In the genomic region with DNA sequence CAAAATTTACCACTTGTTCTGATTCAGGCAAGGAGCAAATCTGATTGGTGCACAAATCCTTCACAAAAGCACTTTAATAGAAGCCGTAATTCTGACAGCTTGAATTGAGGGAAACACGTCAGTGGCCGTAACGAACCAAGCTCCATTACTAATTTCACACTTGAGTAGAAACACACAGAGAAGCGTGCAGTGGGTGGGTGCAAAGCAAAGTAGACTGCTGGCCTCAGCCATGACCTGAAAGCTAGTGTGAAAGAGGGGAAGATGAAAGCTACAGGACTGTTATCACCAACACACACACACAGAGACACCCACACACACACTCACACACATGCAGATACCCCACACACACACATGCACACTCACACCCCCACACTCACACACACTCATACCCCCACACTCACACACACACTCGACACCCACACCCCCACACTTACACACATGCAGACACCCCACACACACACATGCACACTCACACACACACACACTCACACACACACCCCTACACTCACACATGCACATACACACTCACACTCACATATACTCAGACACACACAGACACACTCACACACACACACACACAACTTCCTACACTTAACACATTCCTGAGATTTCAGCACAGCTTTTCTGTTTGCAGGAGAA, we compare ENCODE assay signal across 20 mouse cellular contexts.
A peak's percentile ranks its signal among the peaks of the same experiment; 100 is the strongest.
DNase-seq lines count a peak whose midpoint lies in the region; ATAC-seq and TF ChIP-seq lines count a peak whose summit lies in the region.
"Had no signal": no experiment of that assay in that cellular context is flagged by ENCODE, and none has a peak within 500 bp of the region (broad histone marks: within the 10 kb centered on the region; RNA-seq: fewer than 3 reads in every experiment).

No protein-coding gene starts in this region.

- H3K27ac ChIP-seq in hindbrain, embryonic 12.5 days = no peak overlapping the region
- H3K27ac ChIP-seq in hindbrain, embryonic 10.5 days = no peak overlapping the region
- H3K27ac ChIP-seq in lung, embryonic 16.5 days (ENCODE audit: low read length) = peak overlapping the region; percentile 10; the same call in 1 of the 2 replicates
- no peak overlapping the region for H3K27ac ChIP-seq in forebrain, embryonic 12.5 days
- H3K27ac ChIP-seq: gastrocnemius, adult 2 months; liver, embryonic 12.5 days; stomach, postnatal 0 days had no signal

- 43% methylated on average over 6 of the region's 6 CpGs for WGBS in hindbrain, embryonic 12.5 days
- 54% methylated on average over 6 of the region's 6 CpGs for WGBS in hindbrain, embryonic 10.5 days
- 76% methylated on average over 6 of the region's 6 CpGs for WGBS in lung, embryonic 16.5 days
- 77% methylated on average over 6 of the region's 6 CpGs for WGBS in lung, adult 2 months
- 27% methylated on average over 6 of the region's 6 CpGs for WGBS in forebrain, embryonic 12.5 days

- DNase-seq in hindbrain, embryonic 10.5 days (ENCODE audit: low spot score) = no peak
- no peak for DNase-seq in lung, adult 2 months
- DNase-seq in mesoderm, embryonic 11.5 days (ENCODE audit: low read depth, low spot score) = peak; percentile 56
- DNase-seq in yolk sac, embryonic 10.5 days (ENCODE audit: low spot score) = no peak
- DNase-seq in frontal cortex, adult 2 months (ENCODE audit: extremely low spot score in 1 of 2, low spot score in 1 of 2) = no peak
- DNase-seq: adrenal gland, adult 2 months; cerebellum, adult 18-20 months; gastrocnemius, adult 2 months; heart, adult 11 months; kidney, postnatal 14 days; lung, postnatal 14 days; right cerebral cortex, postnatal 14 days; thymus, postnatal 14 days had no signal

- no peak overlapping the region for H3K4me2 ChIP-seq in hindbrain, embryonic 12.5 days (replicated peaks)
- H3K4me2 ChIP-seq in lung, embryonic 16.5 days (ENCODE audit: low read depth, low read length) = no peak overlapping the region
- H3K4me2 ChIP-seq in forebrain, embryonic 12.5 days = no peak overlapping the region
- H3K4me2 ChIP-seq: liver, embryonic 12.5 days had no signal

- no peak overlapping the region for H3K9ac ChIP-seq in hindbrain, embryonic 12.5 days
- H3K9ac ChIP-seq in lung, embryonic 16.5 days (ENCODE audit: low read length) = no peak overlapping the region
- H3K9ac ChIP-seq in forebrain, embryonic 12.5 days = no peak overlapping the region
- H3K9ac ChIP-seq: liver, embryonic 12.5 days had no signal

- H3K27me3 ChIP-seq in hindbrain, embryonic 12.5 days = no peaks in the 10 kb centered on the region
- H3K27me3 ChIP-seq in hindbrain, embryonic 10.5 days (ENCODE audit: insufficient read depth, poor library complexity, severe bottlenecking) = no peaks in the 10 kb centered on the region
- no peaks in the 10 kb centered on the region for H3K27me3 ChIP-seq in lung, embryonic 16.5 days (ENCODE audit: control insufficient read depth, insufficient read depth, low read depth, low read length)
- no peaks in the 10 kb centered on the region for H3K27me3 ChIP-seq in forebrain, embryonic 12.5 days
- H3K27me3 ChIP-seq: liver, embryonic 12.5 days had no signal

- no peaks in the 10 kb centered on the region for H3K9me3 ChIP-seq in hindbrain, embryonic 12.5 days (replicated peaks)
- no peaks in the 10 kb centered on the region for H3K9me3 ChIP-seq in hindbrain, embryonic 10.5 days
- H3K9me3 ChIP-seq in lung, embryonic 16.5 days (ENCODE audit: control insufficient read depth, low read length) = no peaks in the 10 kb centered on the region
- no peaks in the 10 kb centered on the region for H3K9me3 ChIP-seq in forebrain, embryonic 12.5 days
- H3K9me3 ChIP-seq: liver, embryonic 12.5 days had no signal

- peaks cover 7% of the 10 kb centered on the region; the same call in 1 of the 2 replicates for H3K4me1 ChIP-seq in hindbrain, embryonic 12.5 days
- H3K4me1 ChIP-seq in hindbrain, embryonic 10.5 days (replicated peaks) = peaks cover 19% of the 10 kb centered on the region; the same call in 1 of the 2 replicates
- 0 out of 2 replicates have a peak, but pooled peaks cover 2% of the 10 kb centered on the region for H3K4me1 ChIP-seq in lung, embryonic 16.5 days (replicated peaks; ENCODE audit: control insufficient read depth, insufficient read depth, low read length)
- no peaks in the 10 kb centered on the region for H3K4me1 ChIP-seq in lung, adult 2 months (ENCODE audit: control insufficient read depth, insufficient read depth, low read length)
- H3K4me1 ChIP-seq in forebrain, embryonic 12.5 days = peaks cover 17% of the 10 kb centered on the region
- H3K4me1 ChIP-seq: liver, embryonic 12.5 days had no signal

- TF ChIP-seq POLR2A in lung, adult 2 months (IDR thresholded peaks at IDR 0.05; ENCODE audit: borderline replicate concordance, extremely low read depth, low read depth, low read length) = no peak

- H3K4me3 ChIP-seq in hindbrain, embryonic 12.5 days = no peak overlapping the region
- no peak overlapping the region for H3K4me3 ChIP-seq in hindbrain, embryonic 10.5 days
- H3K4me3 ChIP-seq in lung, embryonic 16.5 days (ENCODE audit: low read length) = no peak overlapping the region
- no peak overlapping the region for H3K4me3 ChIP-seq in lung, adult 2 months (replicated peaks; ENCODE audit: extremely low read depth, low read depth, low read length)
- no peak overlapping the region for H3K4me3 ChIP-seq in forebrain, embryonic 12.5 days (replicated peaks)
- H3K4me3 ChIP-seq: erythroblast, embryonic 14.5 days; gastrocnemius, adult 2 months; liver, embryonic 12.5 days had no signal

- no peaks in the 10 kb centered on the region for H3K36me3 ChIP-seq in hindbrain, embryonic 12.5 days
- H3K36me3 ChIP-seq in hindbrain, embryonic 10.5 days = no peaks in the 10 kb centered on the region
- H3K36me3 ChIP-seq in lung, embryonic 16.5 days (ENCODE audit: control insufficient read depth, insufficient read depth, low read length) = no peaks in the 10 kb centered on the region
- no peaks in the 10 kb centered on the region for H3K36me3 ChIP-seq in forebrain, embryonic 12.5 days (replicated peaks)
- H3K36me3 ChIP-seq: G1E; liver, embryonic 12.5 days had no signal

- no peak for TF ChIP-seq CTCF in lung, adult 2 months (IDR thresholded peaks at IDR 0.05; ENCODE audit: insufficient read depth, low read length)

- ATAC-seq in hindbrain, embryonic 12.5 days (ENCODE audit: low FRiP score) = peak; percentile 63
- no peak for ATAC-seq in lung, embryonic 16.5 days (ENCODE audit: low read depth)
- peak; percentile 39 for ATAC-seq in forebrain, embryonic 12.5 days (ENCODE audit: low FRiP score)
- ATAC-seq: liver, embryonic 12.5 days had no signal
